Mouse (Mus musculus) CD4-positive, CD25-positive, alpha-beta regulatory T cell, adult 2 months (primary cell): ENCODE measurements around the gene Amigo3.
A peak's percentile ranks its signal among the peaks of the same experiment; 100 is the strongest.

ENCODE experiments used
- DNase-seq: peaks from one replicate; pipeline ENCODE4 v3.0.0-alpha.2; 2012; ENCODE audit warnings: low read depth, low spot score

Amigo3 gene

GRCm38 (mm10) chr9:108052885-108053664 lies at the start of gene Amigo3:
Amigo3 (plus strand) TSS chr9:108053159.
- DNase-seq, result peak; percentile 96

- DNase-seq, result peak; percentile 61
Measured at GRCm38 (mm10) chr9:108003531-108003890, 49.4 kb upstream of the Amigo3 start.

DNA sequence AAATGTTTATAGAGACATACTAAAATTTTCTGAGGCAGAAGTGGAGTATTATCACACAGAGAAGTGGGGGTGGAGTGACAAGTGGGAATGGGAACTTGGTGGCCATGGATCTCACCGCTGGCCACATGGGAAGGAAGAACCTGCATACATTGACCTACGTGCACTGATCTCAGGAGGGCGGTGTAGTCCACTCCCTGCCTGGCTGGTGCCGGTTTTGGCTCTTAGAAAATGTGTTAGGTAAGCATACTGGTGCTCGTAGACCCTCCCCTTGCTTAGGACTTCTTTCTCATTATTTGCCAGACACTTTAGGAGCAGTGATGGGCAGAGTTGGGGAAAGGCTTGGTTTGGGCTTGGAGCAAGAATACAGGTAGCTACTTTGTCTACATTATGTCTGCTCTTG lies 44.9 kb upstream of the Amigo3 start:
- no peak for DNase-seq

DNA sequence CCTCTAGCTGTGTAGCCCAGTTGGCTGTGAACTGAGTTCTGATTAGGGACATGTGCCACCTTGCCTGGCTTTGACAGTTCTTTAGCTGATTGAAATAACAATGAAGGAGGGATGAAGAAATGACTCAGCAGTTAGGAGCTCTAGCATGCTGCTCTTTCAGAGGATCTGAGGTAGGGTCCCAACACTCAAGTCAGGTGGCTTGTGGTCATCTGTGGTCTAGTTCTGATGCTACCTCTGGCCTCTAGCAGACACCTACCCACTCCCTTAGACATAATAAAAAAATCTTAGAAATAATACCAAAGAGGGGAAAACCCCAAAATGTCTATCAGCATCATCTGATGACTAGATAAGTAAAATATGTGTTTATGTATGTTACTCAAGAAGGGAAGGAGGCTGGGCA lies 42.6 kb upstream of the Amigo3 start:
- DNase-seq, result peak; percentile 36

DNA sequence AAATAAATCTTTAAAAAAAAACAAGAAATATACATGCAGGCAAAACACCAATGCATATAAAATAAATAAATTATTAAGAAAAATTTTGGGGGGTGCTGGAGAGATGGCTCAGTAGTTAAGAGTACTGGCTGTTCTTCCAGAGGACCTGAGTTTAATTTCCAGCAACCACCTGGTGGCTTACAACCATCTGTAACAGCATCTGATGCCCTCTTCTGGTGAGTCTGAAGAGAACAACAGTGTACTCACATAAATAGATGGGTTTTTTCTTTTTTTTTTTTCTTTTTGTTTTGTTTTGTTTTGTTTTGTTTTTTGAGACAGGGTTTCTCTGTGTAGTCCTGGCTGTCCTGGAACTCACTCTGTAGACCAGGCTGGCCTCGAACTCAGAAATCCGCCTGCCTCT lies 39.4 kb upstream of the Amigo3 start:
- peak; percentile 28 for DNase-seq

- DNase-seq, result no peak
Measured at GRCm38 (mm10) chr9:108017127-108017526, 35.8 kb upstream of the Amigo3 start.

DNA sequence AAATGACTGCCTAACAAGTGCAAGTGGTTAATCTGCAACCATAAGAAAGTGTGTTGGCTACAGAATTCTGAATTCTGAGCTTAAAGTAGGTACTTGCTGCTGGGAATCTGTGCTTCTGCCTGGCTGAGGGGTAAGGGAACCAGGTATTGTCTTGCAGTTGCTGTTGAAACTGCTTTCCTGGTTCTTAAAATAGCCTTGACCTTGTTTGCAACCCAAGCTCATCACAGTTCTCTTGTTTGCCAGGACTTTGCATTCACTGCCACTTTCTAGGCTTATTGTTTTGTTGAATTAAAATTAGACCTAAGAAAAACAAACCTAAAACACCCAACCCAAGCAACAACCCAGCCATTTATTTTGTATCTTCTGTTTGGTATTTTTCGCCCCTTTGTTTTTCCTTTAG lies 32.2 kb upstream of the Amigo3 start:
- DNase-seq, result no peak

- DNase-seq, result no peak
Measured at GRCm38 (mm10) chr9:108023216-108023615, 29.7 kb upstream of the Amigo3 start.

- DNase-seq, result peak; percentile 63
Measured at GRCm38 (mm10) chr9:108026584-108026983, 26.4 kb upstream of the Amigo3 start.

DNA sequence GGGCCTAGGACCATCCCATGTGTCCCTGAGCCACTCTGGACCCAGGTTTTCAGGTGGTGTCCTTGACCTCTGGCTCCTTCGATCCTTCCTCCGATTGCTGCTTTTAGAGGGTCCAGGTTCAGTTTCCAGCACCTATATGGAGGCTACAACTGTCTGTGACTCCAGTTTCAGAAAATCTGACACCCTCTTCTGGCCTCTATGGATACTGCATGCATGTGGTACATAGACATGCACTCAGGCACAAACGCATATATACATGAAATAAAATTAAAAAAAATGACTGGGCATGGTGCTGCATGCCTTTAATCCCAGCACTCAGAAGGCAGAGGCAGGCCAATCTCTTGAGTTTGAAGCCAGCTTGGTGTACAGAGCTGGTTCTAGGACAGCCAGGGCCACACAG lies 25.1 kb upstream of the Amigo3 start:
- no peak for DNase-seq

GRCm38 (mm10) chr9:108032126-108032525 lies 20.8 kb upstream of the Amigo3 start:
- DNase-seq, result no peak

DNA sequence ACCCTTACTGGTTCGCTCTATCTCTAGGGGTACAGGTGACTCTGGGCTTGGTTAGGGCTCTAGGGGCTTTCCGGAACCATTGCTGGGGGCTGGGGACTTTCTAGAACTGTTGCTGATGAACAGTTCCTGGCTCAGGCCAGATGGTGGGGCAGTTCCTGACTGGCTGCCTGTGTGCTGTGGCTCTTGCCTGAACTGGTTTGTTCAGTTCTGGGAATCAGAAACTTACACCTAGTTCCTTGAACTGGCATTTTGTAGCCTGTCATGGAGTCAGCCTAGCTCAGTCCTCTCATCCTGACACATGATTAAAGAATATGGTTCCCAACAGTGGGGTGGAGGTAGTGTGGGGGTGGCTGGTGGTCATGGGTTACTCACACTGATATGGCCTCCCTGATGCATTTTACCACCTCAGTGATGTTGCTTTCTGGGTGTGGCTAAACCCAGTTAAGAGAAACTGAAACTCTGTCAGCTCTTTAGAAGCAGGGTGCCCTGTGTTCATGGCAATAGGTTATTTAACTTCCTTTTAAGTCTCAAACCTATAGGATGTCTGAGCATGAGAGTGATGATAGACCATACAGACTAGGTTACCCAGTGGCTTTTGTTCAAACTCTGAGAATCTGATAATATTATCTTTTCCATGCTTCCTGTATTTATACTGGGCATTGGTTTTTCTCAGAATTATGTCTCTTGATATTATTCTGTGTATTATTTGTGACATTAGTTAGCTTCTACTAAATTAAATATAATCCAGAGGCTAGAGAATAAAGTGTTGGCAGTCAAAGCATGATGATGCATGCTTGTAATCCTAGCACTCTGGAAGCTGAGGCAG lies 17.4 kb upstream of the Amigo3 start:
- DNase-seq, result peak; percentile 84

DNA sequence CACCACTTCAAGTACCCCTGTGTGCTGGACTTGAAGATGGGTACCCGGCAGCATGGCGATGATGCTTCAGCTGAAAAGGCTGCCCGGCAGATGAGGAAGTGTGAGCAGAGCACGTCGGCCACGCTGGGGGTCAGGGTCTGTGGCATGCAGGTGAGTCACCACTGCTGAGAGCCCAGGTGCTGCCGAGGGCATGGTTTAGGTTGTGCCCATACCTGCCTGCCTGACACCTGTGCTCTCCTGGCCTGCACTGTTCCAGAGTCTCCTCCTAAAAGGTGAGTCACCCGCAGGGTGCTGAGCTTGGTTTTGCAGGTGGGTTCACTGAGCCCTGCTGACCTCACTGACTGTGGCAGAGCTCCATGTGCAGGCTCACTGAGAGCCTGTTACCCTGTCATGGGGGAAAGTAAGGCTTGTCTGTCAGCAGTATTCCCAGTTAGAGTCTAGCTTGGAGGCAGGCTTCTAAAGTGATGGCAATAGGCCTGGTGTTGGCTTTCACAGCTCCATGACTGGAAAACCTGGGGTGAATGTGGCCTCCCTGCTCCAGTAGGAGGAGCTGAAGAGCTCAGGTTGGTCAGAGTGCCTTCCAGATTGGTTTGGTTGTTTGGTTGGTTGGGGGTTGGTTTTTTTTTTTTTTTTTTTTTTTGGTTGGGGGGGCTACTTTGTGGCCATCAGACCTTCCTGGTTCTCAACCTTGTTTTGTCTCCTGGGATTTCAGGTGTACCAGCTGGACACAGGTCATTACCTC lies 8.0 kb upstream of the Amigo3 start:
- no peak for DNase-seq

DNA sequence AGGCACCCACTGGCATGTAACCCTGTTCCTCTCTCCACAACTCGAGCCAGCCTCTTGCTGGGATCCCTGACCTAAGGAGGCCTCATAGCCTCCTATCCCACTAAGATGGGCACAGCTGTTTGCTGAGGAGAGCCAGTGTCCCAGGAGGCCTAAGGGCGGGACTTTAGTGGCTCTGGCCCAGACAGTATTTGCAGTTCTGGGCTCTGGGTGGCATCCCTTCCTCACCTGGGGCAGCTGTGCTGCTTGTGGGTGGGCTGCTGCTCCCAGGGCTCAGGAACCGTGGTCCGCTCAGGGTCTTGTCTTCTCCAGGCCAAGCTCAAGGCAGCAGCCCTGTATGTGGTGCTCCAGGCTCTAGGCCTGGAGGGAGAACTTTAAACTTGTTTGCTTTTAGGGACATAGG lies 6.4 kb upstream of the Amigo3 start:
- DNase-seq, result no peak

GRCm38 (mm10) chr9:108047601-108048565 lies 5.1 kb upstream of the Amigo3 start:
- no peak for DNase-seq

- DNase-seq, result no peak
Measured at GRCm38 (mm10) chr9:108048566-108048955, 4.4 kb upstream of the Amigo3 start.

DNA sequence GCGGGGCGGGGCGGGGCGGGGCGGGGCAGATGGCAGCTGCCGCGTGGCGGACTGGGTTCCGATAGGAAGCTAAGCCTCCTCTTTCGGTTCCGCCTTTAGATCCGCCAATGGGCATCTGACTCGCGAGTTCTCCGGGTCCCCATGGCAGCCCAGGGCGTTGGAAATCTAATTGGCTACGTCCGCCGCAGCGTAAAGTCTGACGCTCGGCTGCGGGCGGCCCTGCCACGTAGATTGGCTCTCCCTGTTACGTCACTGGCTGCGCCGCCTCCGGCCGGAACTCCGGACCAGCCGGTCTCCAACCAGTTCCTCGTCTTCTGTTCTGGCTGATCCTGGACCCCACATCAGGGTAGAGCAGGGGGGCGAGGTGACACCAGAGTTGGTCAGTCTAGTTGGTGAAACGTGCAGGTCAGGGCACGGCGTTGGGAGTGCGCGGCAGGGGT lies 3.9 kb upstream of the Amigo3 start, which contains the start of gene Gmppb:
TSS of gene Gmppb (plus strand) at position 227 of the 440 bp plus-strand sequence.
- DNase-seq, result peak; percentile 98

DNA sequence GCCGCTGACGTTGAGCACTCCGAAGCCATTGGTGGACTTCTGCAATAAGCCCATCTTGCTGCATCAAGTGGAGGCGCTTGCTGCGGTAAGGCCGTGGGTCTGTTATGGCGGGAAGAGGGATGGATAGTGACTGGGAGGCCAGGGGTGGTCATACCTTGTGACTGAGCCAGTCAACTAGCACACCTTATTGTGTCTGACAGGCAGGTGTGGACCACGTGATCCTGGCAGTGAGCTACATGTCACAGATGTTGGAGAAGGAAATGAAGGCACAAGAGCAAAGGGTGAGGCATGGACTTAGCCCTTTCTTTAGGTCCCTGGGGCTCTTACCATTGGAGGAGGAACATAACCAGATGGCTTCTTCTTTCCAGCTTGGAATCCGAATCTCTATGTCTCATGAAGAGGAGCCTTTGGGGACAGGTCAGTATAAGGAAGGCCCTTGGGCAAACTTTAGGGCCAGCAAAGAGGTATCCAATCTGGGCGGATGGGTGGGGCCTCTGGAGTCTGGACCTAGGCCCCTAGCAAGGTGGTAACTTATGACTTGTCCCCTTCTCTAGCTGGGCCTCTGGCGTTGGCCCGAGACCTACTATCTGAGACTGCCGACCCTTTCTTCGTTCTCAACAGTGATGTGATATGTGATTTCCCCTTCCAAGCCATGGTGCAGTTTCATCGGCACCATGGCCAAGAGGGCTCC lies 3.3 kb upstream of the Amigo3 start:
- peak; percentile 68 for DNase-seq

DNA sequence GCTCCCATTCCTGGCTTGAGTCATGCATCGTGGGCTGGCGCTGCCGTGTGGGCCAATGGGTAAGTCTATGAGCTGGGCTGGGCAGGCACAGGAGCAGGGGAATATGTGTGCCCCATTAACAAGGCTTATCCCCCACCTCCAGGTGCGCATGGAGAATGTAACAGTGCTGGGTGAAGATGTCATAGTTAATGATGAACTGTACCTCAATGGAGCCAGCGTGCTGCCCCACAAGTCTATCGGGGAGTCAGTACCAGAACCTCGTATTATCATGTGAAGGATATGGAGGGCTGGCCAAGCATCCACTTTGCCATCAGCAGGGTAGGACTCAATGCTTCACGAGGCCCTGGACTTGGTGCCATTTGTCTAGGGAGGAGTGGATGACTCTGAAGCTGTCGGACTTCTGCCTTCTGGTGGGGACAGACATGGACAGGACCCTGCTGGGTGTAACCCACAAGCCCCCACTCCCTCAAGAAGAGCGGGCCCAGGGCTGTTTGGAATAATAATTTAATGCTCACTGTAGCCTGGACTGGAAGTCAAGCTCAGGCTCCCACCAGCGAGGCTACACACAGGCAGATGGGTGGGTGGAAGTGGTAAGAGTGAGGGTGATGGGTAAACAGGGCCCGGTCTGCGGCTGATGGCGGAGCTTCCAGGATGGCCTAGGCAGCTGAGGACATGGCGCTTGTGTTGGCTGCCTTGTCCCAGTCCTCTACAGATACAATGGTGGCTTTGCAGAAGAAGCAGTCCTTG lies 1.6 kb upstream of the Amigo3 start:
- DNase-seq, result no peak

GRCm38 (mm10) chr9:108051931-108052220 lies 1.1 kb upstream of the Amigo3 start:
- DNase-seq, result no peak
